Mouse (Mus musculus) limb, embryonic 13.5 days (tissue): Measurements from ENCODE around the gene Gm11032. TPM values are rescaled to one million over a fixed set of nuclear protein-coding genes. Genes with fewer than 3 reads are reported as not detected.
"Not testable (repeated sequence)": the region's sequence is repeated elsewhere in the genome, so short reads cannot be mapped to it uniquely, and the experiment has no call there.

Experiments
- ATAC-seq: fragments of 200-750 bp; cut with Nextera tagmentation; 2 replicates; pipeline ENCODE4 v1.8.0; 2017; ENCODE audit warnings: low read depth, moderate number of reproducible peaks, moderate TSS enrichment; ENCODE audit not compliant: low FRiP score
- H3K27ac ChIP-seq: fragments of 300-500 bp; sonication (generic); 2 replicates; pipeline ENCODE4 v1.5.1; 2015; ENCODE audit warnings: inconsistent platforms, mild to moderate bottlenecking, moderate library complexity
- H3K27me3 ChIP-seq: fragments of 300-500 bp; sonication (generic); 2 replicates; pipeline ENCODE4 v1.6.1; 2015; ENCODE audit warnings: mild to moderate bottlenecking, inconsistent platforms
- H3K36me3 ChIP-seq: fragments of 300-500 bp; sonication (generic); 2 replicates; pipeline ENCODE4 v1.6.1; 2015; ENCODE audit warnings: inconsistent platforms, mild to moderate bottlenecking, moderate library complexity
- H3K4me1 ChIP-seq: fragments of 300-500 bp; sonication (generic); 2 replicates; pipeline ENCODE4 v1.6.1; 2015; ENCODE audit warnings: inconsistent platforms
- H3K4me2 ChIP-seq: fragments of 300-500 bp; sonication (generic); replicated peaks from 2 replicates; pipeline ENCODE4 v1.6.1; 2015; ENCODE audit warnings: inconsistent platforms, mild to moderate bottlenecking, moderate library complexity
- H3K4me3 ChIP-seq: fragments of 300-500 bp; sonication (generic); 2 replicates; pipeline ENCODE4 v1.5.1; 2015; ENCODE audit warnings: moderate library complexity, mild to moderate bottlenecking, inconsistent platforms
- H3K9ac ChIP-seq: fragments of 300-500 bp; sonication (generic); 2 replicates; pipeline ENCODE4 v1.6.1; 2015; ENCODE audit warnings: mild to moderate bottlenecking, inconsistent platforms
- H3K9me3 ChIP-seq: fragments of 300-500 bp; sonication (generic); 2 replicates; pipeline ENCODE4 v1.6.1; 2016; ENCODE audit warnings: inconsistent platforms
- WGBS: fragments of 180-500 bp; shearing (Covaris S2); methylation state at CpG from one replicate; pipeline ENCODE4 v1.1.7; 2015; 5-methylcytosine and 5-hydroxymethylcytosine counted together
- polyA plus RNA-seq: library from polyadenylated mRNA; unstranded; fragments of >200 nt; fragmentation: Nextera tagmentation; extraction: Ambion mirVana; gene quantifications from 2 replicates; pipeline ENCODE4 v1.2.1, GENCODE M21; 2015

Gene Gm11032
- polyA plus RNA-seq, 1 experiment from 2014 or later: not detected

GRCm38 (mm10) chr11:4633420-4633819 lies 13.6 kb downstream of the Gm11032 start:
- Histone ChIP-seq H3K9me3 (no peaks in the 10 kb centered on the region), H3K4me1 (peaks cover 12% of the 10 kb centered on the region), H3K9ac (no peak overlapping the region), H3K36me3 (no peaks in the 10 kb centered on the region), H3K27me3 (no peaks in the 10 kb centered on the region), H3K4me2 (no peak overlapping the region), H3K4me3 (no peak overlapping the region), H3K27ac (no peak overlapping the region)
- 30% methylated on average over 2 of the region's 2 CpGs for WGBS
- no peak for ATAC-seq

DNA sequence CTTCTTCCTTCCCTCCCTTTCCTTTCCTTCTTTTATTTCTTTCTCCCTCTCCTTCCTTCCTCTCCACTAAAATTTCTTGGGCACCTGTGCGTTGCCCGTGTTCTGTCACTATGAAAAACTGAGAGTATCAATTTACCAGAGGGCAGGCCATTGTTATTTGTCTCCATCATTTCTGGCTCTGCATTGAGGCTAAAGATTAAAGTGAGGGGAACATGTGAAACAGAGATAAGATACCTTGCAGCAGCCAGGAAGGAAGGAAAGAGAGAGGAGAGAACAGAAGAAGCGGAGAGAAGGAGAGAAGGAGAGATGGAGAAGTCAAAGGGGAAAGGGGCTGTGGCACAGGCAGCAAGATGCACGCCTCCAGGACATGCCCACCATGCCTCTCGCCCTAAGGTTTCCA lies 14.5 kb downstream of the Gm11032 start:
- no peak overlapping the region for H3K4me2 ChIP-seq
- WGBS: 71% methylated on average over 5 of the region's 5 CpGs
- H3K27ac ChIP-seq: no peak overlapping the region
- H3K36me3 ChIP-seq: no peaks in the 10 kb centered on the region
- no peak overlapping the region for H3K4me3 ChIP-seq
- H3K9ac ChIP-seq: no peak overlapping the region
- H3K4me1 ChIP-seq: peaks cover 19% of the 10 kb centered on the region
- no peak for ATAC-seq
- H3K9me3 ChIP-seq: no peaks in the 10 kb centered on the region
- no peaks in the 10 kb centered on the region for H3K27me3 ChIP-seq

DNA sequence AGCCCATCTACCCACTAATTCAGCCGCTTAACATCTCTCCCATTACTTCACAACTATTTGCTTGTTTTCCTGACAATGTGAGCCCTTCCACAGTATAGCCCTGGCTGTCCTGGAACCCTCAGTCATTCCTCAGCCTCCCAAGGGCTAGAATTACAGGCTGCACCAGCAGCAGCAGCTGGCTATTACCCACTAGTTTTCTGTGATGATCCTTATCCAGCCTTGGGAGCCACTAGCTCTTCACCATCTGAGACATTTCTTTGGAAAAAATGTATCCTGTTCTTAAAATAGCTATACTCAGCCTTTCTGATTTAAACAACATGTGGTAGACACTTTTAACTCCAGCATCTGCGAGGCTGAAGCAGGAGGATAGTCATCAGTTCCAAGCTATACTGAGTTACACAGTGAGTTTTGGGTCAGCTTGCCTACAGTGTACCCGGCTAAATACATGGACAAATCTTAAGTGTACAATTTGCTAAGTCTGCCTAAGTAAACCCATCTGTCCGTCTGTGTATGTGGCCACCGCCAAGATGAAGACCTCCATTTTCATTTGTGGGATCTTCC lies 17.0 kb downstream of the Gm11032 start:
- peaks cover 2% of the 10 kb centered on the region; the same call in 1 of the 2 replicates for H3K36me3 ChIP-seq
- ATAC-seq: no peak
- peak overlapping the region; percentile 69 for H3K4me3 ChIP-seq
- H3K4me1 ChIP-seq: peaks cover 10% of the 10 kb centered on the region
- no peaks in the 10 kb centered on the region for H3K27me3 ChIP-seq
- no peak overlapping the region for H3K9ac ChIP-seq
- H3K4me2 ChIP-seq: peak overlapping the region; percentile 75
- WGBS: 46% methylated on average over 5 of the region's 5 CpGs
- H3K9me3 ChIP-seq: no peaks in the 10 kb centered on the region
- peak overlapping the region; percentile 63 for H3K27ac ChIP-seq

- Histone ChIP-seq H3K9ac (peak within 1 kb of the TSS; percentile 72), H3K27me3 (no peaks in the 10 kb centered on the region), H3K9me3 (no peaks in the 10 kb centered on the region), H3K4me3 (peak within 1 kb of the TSS; percentile 69), H3K4me1 (peaks cover 10% of the 10 kb centered on the region), H3K36me3 (peaks cover 10% of the 10 kb centered on the region; the same call in 1 of the 2 replicates), H3K4me2 (peak within 1 kb of the TSS; percentile 75), H3K27ac (peak within 1 kb of the TSS; percentile 63)
- peak; percentile 94 for ATAC-seq
- under 1% methylated on average over 35 of the region's 35 CpGs for WGBS
Observed at GRCm38 (mm10) chr11:4637534-4638234, 17.8 kb downstream of the Gm11032 start, which contains the start of gene Ascc2. Gene Ascc2 (plus strand): TSS chr11:4637747.

GRCm38 (mm10) chr11:4638261-4638660 lies 18.4 kb downstream of the Gm11032 start:
- Histone ChIP-seq H3K4me3 (peak overlapping the region; percentile 69), H3K27me3 (no peaks in the 10 kb centered on the region), H3K4me2 (peak overlapping the region; percentile 75), H3K36me3 (peaks cover 10% of the 10 kb centered on the region; the same call in 1 of the 2 replicates), H3K9ac (peak overlapping the region; percentile 72), H3K4me1 (peaks cover 10% of the 10 kb centered on the region), H3K27ac (no peak overlapping the region), H3K9me3 (no peaks in the 10 kb centered on the region)
- ATAC-seq: no peak
- 21% methylated on average over 7 of the region's 7 CpGs for WGBS

DNA sequence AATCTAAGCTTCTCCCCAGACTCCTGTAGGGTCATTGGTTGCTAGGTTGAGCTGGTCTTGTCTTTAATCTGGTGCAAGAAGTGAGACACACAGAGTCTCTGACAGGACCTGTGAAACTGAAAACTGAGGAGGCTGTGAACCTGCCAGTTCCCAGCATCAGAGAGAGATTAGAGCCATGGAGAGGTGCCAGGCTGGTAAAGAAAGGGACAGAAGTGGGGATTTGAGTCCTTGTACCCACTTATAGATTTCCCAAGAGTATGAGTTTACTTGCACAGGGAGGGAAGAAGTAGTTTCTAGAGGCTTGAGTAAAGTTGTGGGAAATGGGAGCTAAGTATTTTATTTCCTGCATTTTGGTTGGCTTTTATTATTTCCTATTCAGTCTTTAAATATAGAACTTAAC lies 21.3 kb downstream of the Gm11032 start:
- Histone ChIP-seq H3K9ac (no peak overlapping the region), H3K4me2 (no peak overlapping the region), H3K36me3 (peaks cover 13% of the 10 kb centered on the region; the same call in 1 of the 2 replicates), H3K4me3 (no peak overlapping the region), H3K27me3 (no peaks in the 10 kb centered on the region), H3K9me3 (no peaks in the 10 kb centered on the region), H3K4me1 (peaks cover 10% of the 10 kb centered on the region), H3K27ac (no peak overlapping the region)
- ATAC-seq: no peak

DNA sequence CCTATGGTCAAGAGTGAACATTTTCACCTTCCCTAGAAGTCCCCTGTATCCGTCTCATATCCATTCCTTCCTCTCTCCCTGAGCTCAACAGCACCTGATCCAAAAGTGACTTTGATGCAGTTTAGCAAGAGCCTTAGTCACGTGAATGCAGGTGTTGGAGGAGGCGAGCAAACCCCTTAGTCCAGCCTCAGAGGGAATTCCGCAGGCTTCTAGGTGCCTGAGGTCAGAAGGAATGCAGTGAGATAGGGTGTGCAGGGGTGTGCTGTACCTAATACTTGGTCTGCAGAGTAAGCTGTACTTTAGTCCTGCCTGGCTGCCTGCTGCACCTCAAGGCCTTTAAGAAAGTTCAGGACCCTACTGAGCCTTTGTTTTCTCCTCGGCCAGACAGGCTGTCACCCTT lies 23.9 kb downstream of the Gm11032 start:
- H3K4me3 ChIP-seq: no peak overlapping the region
- ATAC-seq: no peak
- 73% methylated on average over 5 of the region's 5 CpGs for WGBS
- H3K27ac ChIP-seq: no peak overlapping the region
- H3K9me3 ChIP-seq: no peaks in the 10 kb centered on the region
- H3K4me2 ChIP-seq: no peak overlapping the region
- no peaks in the 10 kb centered on the region for H3K27me3 ChIP-seq
- no peak overlapping the region for H3K9ac ChIP-seq
- H3K36me3 ChIP-seq: peaks cover 36% of the 10 kb centered on the region
- H3K4me1 ChIP-seq: peaks cover 4% of the 10 kb centered on the region

DNA sequence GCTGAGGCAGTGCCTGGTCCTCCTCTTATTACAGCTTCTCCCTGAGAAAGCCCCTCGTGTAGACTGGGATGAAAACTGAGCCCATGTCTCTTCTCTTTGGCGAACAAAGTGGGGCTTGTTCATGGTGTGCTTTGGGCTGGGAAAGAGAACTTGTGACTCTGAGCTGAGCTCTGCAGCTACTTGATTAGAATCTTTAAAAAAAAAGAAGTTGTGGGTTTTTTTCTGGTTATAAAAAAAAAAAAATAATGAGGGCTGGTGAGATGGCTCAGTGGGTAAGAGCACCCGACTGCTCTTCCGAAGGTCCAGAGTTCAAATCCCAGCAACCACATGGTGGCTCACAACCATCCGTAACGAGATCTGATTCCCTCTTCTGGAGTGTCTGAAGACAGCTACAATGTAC lies 25.3 kb downstream of the Gm11032 start:
- not testable (repeated sequence) for H3K4me1 ChIP-seq, ATAC-seq, H3K27me3 ChIP-seq, H3K27ac ChIP-seq, H3K4me3 ChIP-seq, H3K9me3 ChIP-seq, H3K9ac ChIP-seq, H3K4me2 ChIP-seq
- WGBS: 87% methylated on average over 6 of the region's 6 CpGs
- H3K36me3 ChIP-seq: peaks cover 51% of the 10 kb centered on the region

DNA sequence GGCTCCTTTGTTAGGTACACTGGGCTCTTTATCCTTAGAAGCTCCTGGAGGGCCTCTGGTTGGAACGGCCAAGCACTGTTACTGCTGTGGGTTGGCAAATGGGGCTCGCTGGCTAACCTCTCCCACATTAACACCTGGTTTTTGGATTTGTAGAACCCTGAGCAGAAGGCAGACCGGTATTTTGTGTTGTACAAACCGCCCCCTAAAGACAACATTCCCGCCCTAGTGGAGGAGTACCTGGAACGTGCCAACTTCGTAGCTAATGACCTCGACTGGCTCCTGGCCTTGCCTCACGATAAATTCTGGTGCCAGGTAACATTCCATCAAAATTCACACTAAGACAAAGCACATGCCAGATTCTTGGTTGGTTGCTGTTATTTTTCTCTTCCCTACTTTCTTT lies 26.5 kb downstream of the Gm11032 start:
- no peak overlapping the region for H3K27ac ChIP-seq
- WGBS: 79% methylated on average over 9 of the region's 9 CpGs
- no peak for ATAC-seq
- H3K4me2 ChIP-seq: no peak overlapping the region
- peaks cover 58% of the 10 kb centered on the region for H3K36me3 ChIP-seq
- no peak overlapping the region for H3K4me3 ChIP-seq
- no peaks in the 10 kb centered on the region for H3K4me1 ChIP-seq
- no peak overlapping the region for H3K9ac ChIP-seq
- H3K9me3 ChIP-seq: no peaks in the 10 kb centered on the region
- H3K27me3 ChIP-seq: no peaks in the 10 kb centered on the region

GRCm38 (mm10) chr11:4659818-4660217 lies 40.0 kb downstream of the Gm11032 start:
- no peak overlapping the region for H3K27ac ChIP-seq
- no peak overlapping the region for H3K4me2 ChIP-seq
- no peak overlapping the region for H3K9ac ChIP-seq
- no peaks in the 10 kb centered on the region for H3K9me3 ChIP-seq
- no peak overlapping the region for H3K4me3 ChIP-seq
- no peaks in the 10 kb centered on the region for H3K27me3 ChIP-seq
- ATAC-seq: no peak
- H3K36me3 ChIP-seq: peaks cover 77% of the 10 kb centered on the region
- H3K4me1 ChIP-seq: no peaks in the 10 kb centered on the region
- 95% methylated on average over 1 of the region's 1 CpGs for WGBS

- Histone ChIP-seq H3K27me3 (no peaks in the 10 kb centered on the region), H3K36me3 (peaks cover 70% of the 10 kb centered on the region), H3K9ac (no peak overlapping the region), H3K27ac (no peak overlapping the region), H3K4me1 (no peaks in the 10 kb centered on the region), H3K4me2 (no peak overlapping the region), H3K4me3 (no peak overlapping the region), H3K9me3 (no peaks in the 10 kb centered on the region)
- WGBS: 87% methylated on average over 7 of the region's 7 CpGs
- ATAC-seq: no peak
Observed at GRCm38 (mm10) chr11:4660309-4661025, 40.6 kb downstream of the Gm11032 start.

DNA sequence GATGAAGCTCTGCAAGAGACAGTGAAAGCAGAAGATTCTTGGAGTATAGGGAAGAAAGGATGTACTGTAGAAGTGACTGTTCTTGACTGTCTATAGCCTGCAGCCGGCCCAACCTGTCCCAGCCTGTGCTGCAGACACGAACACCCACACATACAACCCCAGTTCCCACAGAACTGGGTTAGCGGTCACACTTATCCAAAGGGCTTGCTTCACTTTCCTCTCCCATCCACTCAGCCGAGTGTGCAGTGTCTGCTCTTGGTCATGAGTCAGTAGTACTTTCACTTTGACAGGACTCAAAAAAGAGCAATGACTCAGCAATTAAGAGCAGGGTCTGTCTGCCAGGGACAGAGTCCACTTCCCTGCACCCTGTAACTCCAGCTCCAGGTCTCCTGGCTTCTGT lies 41.5 kb downstream of the Gm11032 start:
- H3K9me3 ChIP-seq: no peaks in the 10 kb centered on the region
- H3K27ac ChIP-seq: no peak overlapping the region
- H3K4me2 ChIP-seq: no peak overlapping the region
- H3K4me1 ChIP-seq: no peaks in the 10 kb centered on the region
- no peak overlapping the region for H3K9ac ChIP-seq
- H3K36me3 ChIP-seq: peaks cover 62% of the 10 kb centered on the region
- no peak overlapping the region for H3K4me3 ChIP-seq
- H3K27me3 ChIP-seq: no peaks in the 10 kb centered on the region
- ATAC-seq: no peak
- WGBS: 83% methylated on average over 4 of the region's 4 CpGs
